Mouse (Mus musculus): Measurements from ENCODE around the gene Amigo2. TPM values are rescaled to one million over a fixed set of nuclear protein-coding genes. Genes with fewer than 3 reads are reported as not detected.

The Amigo2 gene
- polyA plus RNA-seq, 1 experiment from 2014 or later = 4.6 TPM

GRCm38 (mm10) chr15:97280776-97281175 is 33.7 kb upstream of the Amigo2 start:
- Histone ChIP-seq H3K4me1 (peaks cover 31% of the 10 kb centered on the region), H3K27me3 (ENCODE audit: insufficient read depth, poor library complexity, severe bottlenecking) (no peaks in the 10 kb centered on the region), H3K9me3 (no peaks in the 10 kb centered on the region), H3K36me3 (no peaks in the 10 kb centered on the region), H3K4me3 (no peak overlapping the region), H3K27ac (peak overlapping the region; percentile 66)
- DNase-seq (ENCODE audit: low spot score) = peak; percentile 73
- 38% methylated on average over 9 of the region's 9 CpGs for WGBS

DNA sequence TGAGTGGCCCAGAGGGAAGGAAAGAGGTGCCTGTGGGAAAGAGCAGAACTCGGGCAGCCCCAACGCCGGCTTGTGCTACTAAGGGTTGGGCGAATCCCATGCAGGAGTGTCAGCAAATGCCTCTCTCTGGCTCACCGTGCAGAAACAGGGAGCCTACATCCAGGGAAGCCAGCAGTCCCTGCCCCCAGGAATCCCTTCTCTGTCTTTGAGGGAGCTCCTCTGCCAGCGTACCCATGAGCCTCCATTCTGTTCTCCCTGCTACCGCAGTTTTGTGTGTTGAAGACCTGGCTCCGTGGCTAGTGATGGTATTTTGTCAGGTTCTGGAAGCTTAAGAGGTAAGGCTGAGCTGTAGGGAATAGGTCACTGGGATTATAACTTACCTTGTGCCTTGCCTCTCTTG is 33.0 kb upstream of the Amigo2 start:
- 85% methylated on average over 8 of the region's 8 CpGs for WGBS
- Histone ChIP-seq H3K36me3 (no peaks in the 10 kb centered on the region), H3K27ac (peak overlapping the region; percentile 26; the same call in 1 of the 2 replicates), H3K27me3 (ENCODE audit: insufficient read depth, poor library complexity, severe bottlenecking) (no peaks in the 10 kb centered on the region), H3K4me1 (peaks cover 31% of the 10 kb centered on the region), H3K4me3 (no peak overlapping the region), H3K9me3 (no peaks in the 10 kb centered on the region)
- peak; percentile 73 for DNase-seq (ENCODE audit: low spot score)

GRCm38 (mm10) chr15:97278340-97278948 is 31.4 kb upstream of the Amigo2 start:
- Histone ChIP-seq H3K9me3 (no peaks in the 10 kb centered on the region), H3K36me3 (no peaks in the 10 kb centered on the region), H3K4me1 (peaks cover 27% of the 10 kb centered on the region), H3K27me3 (ENCODE audit: insufficient read depth, poor library complexity, severe bottlenecking) (no peaks in the 10 kb centered on the region), H3K4me3 (no peak overlapping the region), H3K27ac (no peak overlapping the region)
- WGBS = 90% methylated on average over 9 of the region's 9 CpGs
- peak; percentile 62 for DNase-seq (ENCODE audit: low spot score)

DNA sequence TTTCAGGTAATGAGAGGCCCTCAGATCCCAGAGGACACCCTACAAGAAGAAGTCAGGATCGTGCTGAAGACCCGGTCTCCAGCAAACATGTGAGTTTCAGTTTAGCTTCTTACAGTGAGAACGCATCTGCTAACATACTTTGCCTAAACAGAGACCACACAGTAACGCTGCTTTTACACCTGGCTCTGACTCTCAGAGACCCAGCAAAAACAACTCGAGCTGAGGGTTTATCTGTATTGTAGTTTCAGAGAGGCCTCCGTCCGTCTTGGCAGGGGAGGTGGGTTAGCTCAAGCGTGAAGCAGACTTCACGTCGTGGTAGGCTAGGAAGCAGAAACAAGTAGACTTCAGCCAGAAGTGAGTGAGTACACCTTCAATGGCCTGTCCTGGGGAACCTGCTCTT is 30.2 kb upstream of the Amigo2 start:
- H3K4me1 ChIP-seq = peaks cover 21% of the 10 kb centered on the region
- H3K27me3 ChIP-seq (ENCODE audit: insufficient read depth, poor library complexity, severe bottlenecking) = no peaks in the 10 kb centered on the region
- no peak overlapping the region for H3K4me3 ChIP-seq
- no peak overlapping the region for H3K27ac ChIP-seq
- peak; percentile 68 for DNase-seq (ENCODE audit: low spot score)
- H3K9me3 ChIP-seq = no peaks in the 10 kb centered on the region
- WGBS = 86% methylated on average over 10 of the region's 10 CpGs
- H3K36me3 ChIP-seq = no peaks in the 10 kb centered on the region

DNA sequence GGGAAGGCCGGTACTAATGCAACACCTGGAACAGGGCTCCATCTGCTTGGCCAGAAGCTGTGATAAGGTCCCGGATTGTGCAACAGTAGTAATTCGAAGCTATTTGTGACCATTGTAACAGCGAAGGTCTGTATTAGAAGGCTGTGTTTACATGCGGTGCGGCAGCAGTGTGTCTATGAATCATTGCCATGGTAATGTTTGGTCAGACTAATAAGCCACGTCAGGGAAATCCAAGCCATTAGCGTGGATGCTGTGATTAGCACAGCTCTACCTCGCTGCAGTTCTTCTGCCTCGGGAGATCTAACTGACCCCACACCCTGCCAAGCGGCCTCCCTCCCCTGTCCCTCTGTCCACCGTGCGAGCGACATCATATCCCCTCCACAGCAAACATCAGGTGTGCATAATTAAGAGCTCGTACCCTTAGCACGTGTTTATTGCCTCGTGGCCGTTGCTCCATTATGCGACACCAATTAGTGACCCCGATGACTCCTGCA is 29.6 kb upstream of the Amigo2 start:
- 78% methylated on average over 20 of the region's 20 CpGs for WGBS
- no peak overlapping the region for H3K27ac ChIP-seq
- no peak overlapping the region for H3K4me3 ChIP-seq
- H3K27me3 ChIP-seq (ENCODE audit: insufficient read depth, poor library complexity, severe bottlenecking) = no peaks in the 10 kb centered on the region
- peak; percentile 56 for DNase-seq (ENCODE audit: low spot score)
- H3K36me3 ChIP-seq = no peaks in the 10 kb centered on the region
- peaks cover 19% of the 10 kb centered on the region for H3K4me1 ChIP-seq
- no peaks in the 10 kb centered on the region for H3K9me3 ChIP-seq

DNA sequence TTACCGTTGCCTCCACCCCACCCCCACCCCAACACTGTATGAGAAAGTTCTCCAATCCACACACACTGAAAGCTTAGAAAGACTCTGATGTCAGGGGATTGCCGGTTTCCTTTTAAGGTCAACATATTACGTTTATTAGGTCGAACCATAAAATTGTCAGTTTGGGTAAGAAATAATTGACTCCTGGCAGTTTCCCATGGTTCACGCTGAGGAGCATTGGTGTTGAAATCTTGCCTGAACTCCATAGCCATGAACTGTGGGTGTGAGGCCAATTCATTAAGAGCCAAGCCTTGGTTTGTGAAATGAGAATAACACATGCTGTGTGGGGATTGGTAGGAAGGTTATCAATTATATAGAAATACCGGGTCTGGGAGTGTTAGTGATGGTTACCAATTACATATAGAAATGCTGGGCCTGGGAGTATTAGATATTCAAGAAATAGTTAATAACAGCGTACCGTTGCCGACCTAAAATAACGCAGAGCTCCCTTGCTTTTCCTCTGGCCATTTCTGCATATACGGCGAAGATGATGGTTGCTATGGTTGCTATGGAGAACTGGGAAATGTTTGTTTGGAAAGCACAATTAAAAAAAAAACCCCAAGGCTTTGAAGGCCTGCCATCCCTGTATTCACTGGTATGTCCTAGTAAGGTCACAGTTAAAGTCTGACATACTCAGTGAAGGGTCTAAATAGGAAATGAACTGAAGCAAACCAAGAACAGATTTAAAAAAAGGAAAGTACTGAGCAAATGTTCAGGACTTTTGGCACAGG is 28.7 kb upstream of the Amigo2 start:
- Histone ChIP-seq H3K4me3 (no peak overlapping the region), H3K4me1 (peaks cover 17% of the 10 kb centered on the region), H3K27ac (no peak overlapping the region), H3K9me3 (no peaks in the 10 kb centered on the region), H3K36me3 (no peaks in the 10 kb centered on the region), H3K27me3 (ENCODE audit: insufficient read depth, poor library complexity, severe bottlenecking) (no peaks in the 10 kb centered on the region)
- WGBS = 90% methylated on average over 12 of the region's 12 CpGs
- peak; percentile 3 for DNase-seq (ENCODE audit: low spot score)

GRCm38 (mm10) chr15:97272831-97273230 is 25.7 kb upstream of the Amigo2 start:
- H3K4me3 ChIP-seq = no peak overlapping the region
- no peak for DNase-seq (ENCODE audit: low spot score)
- 80% methylated on average over 3 of the region's 3 CpGs for WGBS
- H3K27ac ChIP-seq = no peak overlapping the region
- no peaks in the 10 kb centered on the region for H3K36me3 ChIP-seq
- H3K9me3 ChIP-seq = no peaks in the 10 kb centered on the region
- H3K4me1 ChIP-seq = 0 out of 2 replicates have a peak, but pooled peaks cover 6% of the 10 kb centered on the region
- H3K27me3 ChIP-seq (ENCODE audit: insufficient read depth, poor library complexity, severe bottlenecking) = no peaks in the 10 kb centered on the region

DNA sequence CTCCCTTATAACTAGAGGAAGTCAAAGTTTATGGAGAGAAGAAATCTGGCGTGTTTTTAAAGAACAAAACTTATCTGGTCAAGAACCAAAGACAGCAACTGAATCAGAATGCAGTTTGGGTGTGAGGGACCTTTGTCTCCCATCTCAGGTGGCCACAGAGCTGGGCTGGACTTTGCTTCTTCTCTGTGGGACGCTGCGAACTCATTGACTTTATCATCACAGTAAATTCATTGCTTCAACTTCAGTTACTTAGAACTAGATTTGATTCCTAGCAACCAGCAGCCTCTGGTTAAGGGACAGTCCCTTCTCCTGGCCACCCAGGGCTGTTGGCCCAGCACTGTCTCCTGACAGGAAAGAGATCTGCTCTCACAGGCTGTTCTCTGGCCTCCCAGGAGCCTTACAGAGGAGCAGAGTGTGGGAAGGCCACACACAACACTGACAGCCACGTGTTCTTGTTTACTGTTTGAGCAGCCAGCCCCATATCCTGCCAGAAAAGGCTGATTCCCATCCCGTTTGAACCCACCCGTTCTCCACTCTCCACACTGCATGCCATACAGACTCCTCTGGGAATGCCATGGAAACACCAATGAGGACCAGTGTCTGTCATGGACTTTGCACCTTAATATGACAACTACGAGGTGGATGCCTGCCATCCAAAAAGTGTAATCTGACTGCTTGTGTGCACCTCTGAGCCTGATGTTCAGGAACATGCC is 25.1 kb upstream of the Amigo2 start:
- Histone ChIP-seq H3K27ac (peak overlapping the region; percentile 42; the same call in 1 of the 2 replicates), H3K27me3 (ENCODE audit: insufficient read depth, poor library complexity, severe bottlenecking) (no peaks in the 10 kb centered on the region), H3K4me3 (no peak overlapping the region), H3K36me3 (no peaks in the 10 kb centered on the region), H3K9me3 (no peaks in the 10 kb centered on the region), H3K4me1 (0 out of 2 replicates have a peak, but pooled peaks cover 6% of the 10 kb centered on the region)
- 62% methylated on average over 7 of the region's 7 CpGs for WGBS
- no peak for DNase-seq (ENCODE audit: low spot score)

- H3K4me3 ChIP-seq = no peak overlapping the region
- WGBS = 56% methylated on average over 8 of the region's 8 CpGs
- H3K27ac ChIP-seq = no peak overlapping the region
- no peaks in the 10 kb centered on the region for H3K27me3 ChIP-seq (ENCODE audit: insufficient read depth, poor library complexity, severe bottlenecking)
- H3K9me3 ChIP-seq = no peaks in the 10 kb centered on the region
- H3K4me1 ChIP-seq = 0 out of 2 replicates have a peak, but pooled peaks cover 2% of the 10 kb centered on the region
- H3K36me3 ChIP-seq = no peaks in the 10 kb centered on the region
- DNase-seq (ENCODE audit: low spot score) = no peak
These were observed 20.1 kb upstream of the Amigo2 start for GRCm38 (mm10) chr15:97267094-97267695.

DNA sequence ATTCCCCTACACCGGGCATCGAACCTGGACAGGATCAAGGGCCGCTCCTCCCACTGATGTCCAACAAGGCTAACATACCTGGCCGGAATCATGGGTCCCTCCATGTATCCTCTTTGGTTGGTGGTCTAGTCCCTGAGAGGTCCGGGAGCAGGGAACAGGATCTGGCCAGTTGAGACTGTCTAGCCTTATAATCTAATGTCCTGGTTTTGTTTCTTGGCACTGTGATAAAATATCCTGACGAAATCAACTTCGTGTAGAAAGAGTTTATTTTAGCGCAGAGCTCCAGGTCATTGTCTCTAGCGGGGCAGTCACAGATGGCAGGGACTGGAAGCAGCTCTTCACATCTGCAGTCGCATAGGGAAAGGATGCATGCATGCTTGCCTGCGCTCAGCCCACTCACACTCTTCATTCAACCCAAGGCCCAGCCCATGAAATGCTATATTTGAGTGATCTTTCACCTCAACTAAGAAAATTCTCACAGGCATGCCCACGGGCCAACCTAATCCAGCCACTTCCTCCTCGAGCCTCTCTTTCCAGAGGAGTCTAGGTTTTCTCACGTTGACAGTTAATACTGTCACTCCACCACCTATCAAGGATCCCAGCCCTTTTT is 19.3 kb upstream of the Amigo2 start:
- Histone ChIP-seq H3K27me3 (ENCODE audit: insufficient read depth, poor library complexity, severe bottlenecking) (no peaks in the 10 kb centered on the region), H3K4me3 (no peak overlapping the region), H3K27ac (no peak overlapping the region), H3K36me3 (no peaks in the 10 kb centered on the region), H3K4me1 (no peaks in the 10 kb centered on the region), H3K9me3 (no peaks in the 10 kb centered on the region)
- DNase-seq (ENCODE audit: low spot score) = no peak
- 77% methylated on average over 14 of the region's 14 CpGs for WGBS

GRCm38 (mm10) chr15:97262251-97262650 is 15.2 kb upstream of the Amigo2 start:
- WGBS = 70% methylated on average over 9 of the region's 9 CpGs
- Histone ChIP-seq H3K27ac (no peak overlapping the region), H3K9me3 (no peaks in the 10 kb centered on the region), H3K27me3 (ENCODE audit: insufficient read depth, poor library complexity, severe bottlenecking) (no peaks in the 10 kb centered on the region), H3K36me3 (no peaks in the 10 kb centered on the region), H3K4me3 (no peak overlapping the region), H3K4me1 (0 out of 2 replicates have a peak, but pooled peaks cover under 1% of the 10 kb centered on the region)
- no peak for DNase-seq (ENCODE audit: low spot score)

GRCm38 (mm10) chr15:97259968-97260597 is 13.0 kb upstream of the Amigo2 start:
- Histone ChIP-seq H3K4me3 (no peak overlapping the region), H3K27me3 (ENCODE audit: insufficient read depth, poor library complexity, severe bottlenecking) (no peaks in the 10 kb centered on the region), H3K36me3 (no peaks in the 10 kb centered on the region), H3K9me3 (no peaks in the 10 kb centered on the region), H3K27ac (no peak overlapping the region), H3K4me1 (0 out of 2 replicates have a peak, but pooled peaks cover 3% of the 10 kb centered on the region)
- no peak for DNase-seq (ENCODE audit: low spot score)
- WGBS = 74% methylated on average over 11 of the region's 11 CpGs

All from heart, embryonic 10.5 days (tissue).